8 mouse cellular contexts compared by ENCODE assay signal in genomic region chr1:20889677-20890403, GRCm38 (mm10). TPM values are rescaled to one million over a fixed set of nuclear protein-coding genes. Genes with fewer than 3 reads are reported as not detected.
DNase-seq lines count a peak whose midpoint lies in the region; ATAC-seq and TF ChIP-seq lines count a peak whose summit lies in the region.

No protein-coding gene starts in this region.

- TF ChIP-seq CTCF in layer of hippocampus, adult 2 months (conservative IDR thresholded peaks at IDR 0.05): no peak

- H3K4me1 ChIP-seq in embryonic facial prominence, embryonic 10.5 days: peaks cover 14% of the 10 kb centered on the region
- peaks cover 19% of the 10 kb centered on the region for H3K4me1 ChIP-seq in hindbrain, embryonic 14.5 days (replicated peaks; ENCODE audit: control insufficient read depth, insufficient read depth, low read length)
- H3K4me1 ChIP-seq in midbrain, embryonic 16.5 days (ENCODE audit: control insufficient read depth, insufficient read depth, low read length): peaks cover 9% of the 10 kb centered on the region; the same call in 1 of the 2 replicates

- peak overlapping the region; percentile 69 for H3K9ac ChIP-seq in hindbrain, embryonic 14.5 days
- H3K9ac ChIP-seq in midbrain, embryonic 16.5 days (ENCODE audit: low read depth, low read length): peak overlapping the region; percentile 79

- peaks cover 14% of the 10 kb centered on the region; the same call in 1 of the 2 replicates for H3K27me3 ChIP-seq in embryonic facial prominence, embryonic 10.5 days (replicated peaks; ENCODE audit: low read depth, poor library complexity, severe bottlenecking)
- H3K27me3 ChIP-seq in hindbrain, embryonic 14.5 days (ENCODE audit: control insufficient read depth, insufficient read depth, low read length): no peaks in the 10 kb centered on the region
- H3K27me3 ChIP-seq in midbrain, embryonic 16.5 days (ENCODE audit: control insufficient read depth, insufficient read depth, low read depth, low read length): no peaks in the 10 kb centered on the region

- H3K36me3 ChIP-seq in embryonic facial prominence, embryonic 10.5 days (replicated peaks): no peaks in the 10 kb centered on the region
- H3K36me3 ChIP-seq in hindbrain, embryonic 14.5 days (replicated peaks; ENCODE audit: control insufficient read depth, insufficient read depth): no peaks in the 10 kb centered on the region
- no peaks in the 10 kb centered on the region for H3K36me3 ChIP-seq in midbrain, embryonic 16.5 days (ENCODE audit: control insufficient read depth, insufficient read depth, low read length)

- DNase-seq in layer of hippocampus, adult 2 months (ENCODE audit: low spot score in 2 of 2): no peak
- no peak for DNase-seq in layer of hippocampus, adult 9-10 months (ENCODE audit: low spot score)
- no peak for DNase-seq in embryonic facial prominence, embryonic 10.5 days (ENCODE audit: low spot score)
- peak; percentile 37 for DNase-seq in hindbrain, embryonic 14.5 days (ENCODE audit: low spot score)
- no peak for DNase-seq in gastrocnemius, adult 18-20 months (ENCODE audit: low spot score)
- no peak for DNase-seq in frontal cortex, adult 2 months (ENCODE audit: extremely low spot score in 1 of 2, low spot score in 1 of 2)
- DNase-seq in left cerebral cortex, adult 8-10 months (ENCODE audit: low spot score in 2 of 2): no peak

- peak; percentile 31; the same call in 1 of the 2 replicates for ATAC-seq in hindbrain, embryonic 14.5 days (ENCODE audit: low FRiP score)
- peak; percentile 38 for ATAC-seq in midbrain, embryonic 16.5 days

- H3K4me3 ChIP-seq in layer of hippocampus, adult 2 months: peak overlapping the region; percentile 96
- H3K4me3 ChIP-seq in embryonic facial prominence, embryonic 10.5 days: peak overlapping the region; percentile 78
- H3K4me3 ChIP-seq in hindbrain, embryonic 14.5 days (replicated peaks; ENCODE audit: low read length): peak overlapping the region; percentile 67
- peak overlapping the region; percentile 73 for H3K4me3 ChIP-seq in midbrain, embryonic 16.5 days (ENCODE audit: low read depth, low read length)

- WGBS in embryonic facial prominence, embryonic 10.5 days: 25% methylated on average over 16 of the region's 16 CpGs
- WGBS in hindbrain, embryonic 14.5 days: 18% methylated on average over 16 of the region's 16 CpGs
- 18% methylated on average over 16 of the region's 16 CpGs for WGBS in midbrain, embryonic 16.5 days

- H3K9me3 ChIP-seq in embryonic facial prominence, embryonic 10.5 days: no peaks in the 10 kb centered on the region
- no peaks in the 10 kb centered on the region for H3K9me3 ChIP-seq in hindbrain, embryonic 14.5 days (ENCODE audit: control insufficient read depth, low read length)
- H3K9me3 ChIP-seq in midbrain, embryonic 16.5 days (replicated peaks; ENCODE audit: control insufficient read depth, low read length, poor library complexity, severe bottlenecking): no peaks in the 10 kb centered on the region

- peak overlapping the region; percentile 66 for H3K4me2 ChIP-seq in hindbrain, embryonic 14.5 days (replicated peaks)
- H3K4me2 ChIP-seq in midbrain, embryonic 16.5 days (ENCODE audit: low read length): peak overlapping the region; percentile 63

- H3K27ac ChIP-seq in layer of hippocampus, adult 2 months: peak overlapping the region; percentile 94
- peak overlapping the region; percentile 87 for H3K27ac ChIP-seq in embryonic facial prominence, embryonic 10.5 days (replicated peaks)
- H3K27ac ChIP-seq in hindbrain, embryonic 14.5 days: peak overlapping the region; percentile 69
- peak overlapping the region; percentile 85 for H3K27ac ChIP-seq in midbrain, embryonic 16.5 days (ENCODE audit: low read length)

RNA-seq across cellular contexts. Expression of gene Paqr8, which starts 0.6 kb away (rescaled TPM):
- total RNA-seq in layer of hippocampus, adult 2 months (2021): 100 to 1,000 TPM; 143 to 157 TPM
- polyA plus RNA-seq in embryonic facial prominence, embryonic 10.5 days (2016; fragmentation: Nextera tagmentation; extraction: Ambion mirVana): 4.0 and 4.4 TPM in 2 replicates
- polyA plus RNA-seq in hindbrain, embryonic 14.5 days (2014; fragmentation: Nextera tagmentation; extraction: Ambion mirVana): 39.9 and 43.5 TPM in 2 replicates
- 33.7 and 34.1 TPM in 2 replicates for polyA plus RNA-seq in midbrain, embryonic 16.5 days (2015; fragmentation: Nextera tagmentation; extraction: Ambion mirVana)
- total RNA-seq in gastrocnemius, adult 18-20 months (2021): under 1 TPM; 0.73 to 0.76 TPM
- polyA plus RNA-seq in frontal cortex, adult 2 months (2012; rRNA removed): 68.9 and 69.5 TPM in 2 replicates
- total RNA-seq in left cerebral cortex, adult 8-10 months (2022): 100 to 1,000 TPM in 3 of 4 experiments, 10 to 100 TPM in 1; 90.4 to 114 (median 108) TPM
